In the genomic region with DNA sequence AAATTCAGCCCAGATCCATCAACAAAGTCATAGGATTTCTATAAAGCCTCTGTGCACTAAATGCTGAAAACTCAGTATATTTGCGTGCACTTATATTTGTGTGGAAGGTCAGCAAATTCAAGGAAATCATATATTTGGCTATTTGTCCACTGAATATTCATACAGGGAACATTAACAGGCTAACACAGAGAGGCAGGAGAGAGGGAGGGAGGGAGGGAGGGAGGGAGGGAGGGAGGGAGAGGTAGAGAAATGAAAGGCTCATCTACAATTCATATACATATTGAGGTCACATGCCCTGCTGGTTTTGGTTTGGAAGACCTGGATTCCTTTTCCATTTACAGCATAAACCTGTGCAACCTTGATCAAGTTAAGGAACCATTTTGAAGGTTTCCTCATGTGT, we compare ENCODE assay signal across 8 mouse cellular contexts.
DNase-seq lines count a peak whose midpoint lies in the region; ATAC-seq and TF ChIP-seq lines count a peak whose summit lies in the region.

No protein-coding gene starts in this region.

- H3K27ac ChIP-seq in heart, postnatal 0 days (ENCODE audit: low read depth): no peak overlapping the region
- H3K27ac ChIP-seq in embryonic facial prominence, embryonic 12.5 days: no peak overlapping the region
- peak overlapping the region; percentile 81; the same call in 1 of the 2 replicates for H3K27ac ChIP-seq in hindbrain, embryonic 13.5 days
- no peak overlapping the region; the same call in 1 of the 2 replicates for H3K27ac ChIP-seq in midbrain, embryonic 11.5 days (ENCODE audit: low read depth, low read length)
- no peak overlapping the region for H3K27ac ChIP-seq in gastrocnemius, adult 2 months

- WGBS in heart, postnatal 0 days: 81% methylated on average over 1 of the region's 1 CpGs
- WGBS in embryonic facial prominence, embryonic 12.5 days: 79% methylated on average over 1 of the region's 1 CpGs
- 88% methylated on average over 1 of the region's 1 CpGs for WGBS in hindbrain, embryonic 13.5 days
- WGBS in midbrain, embryonic 11.5 days: 82% methylated on average over 1 of the region's 1 CpGs

- H3K4me1 ChIP-seq in heart, postnatal 0 days (ENCODE audit: control insufficient read depth, insufficient read depth): no peaks in the 10 kb centered on the region
- no peaks in the 10 kb centered on the region for H3K4me1 ChIP-seq in embryonic facial prominence, embryonic 12.5 days
- H3K4me1 ChIP-seq in hindbrain, embryonic 13.5 days (replicated peaks): no peaks in the 10 kb centered on the region; the same call in 1 of the 2 replicates
- H3K4me1 ChIP-seq in midbrain, embryonic 11.5 days (ENCODE audit: control insufficient read depth, insufficient read depth, low read length): no peaks in the 10 kb centered on the region

- no peaks in the 10 kb centered on the region for H3K36me3 ChIP-seq in heart, postnatal 0 days (replicated peaks; ENCODE audit: control insufficient read depth, insufficient read depth, low read length)
- no peaks in the 10 kb centered on the region for H3K36me3 ChIP-seq in embryonic facial prominence, embryonic 12.5 days
- H3K36me3 ChIP-seq in hindbrain, embryonic 13.5 days: no peaks in the 10 kb centered on the region
- H3K36me3 ChIP-seq in midbrain, embryonic 11.5 days (ENCODE audit: control insufficient read depth, insufficient read depth, low read length): no peaks in the 10 kb centered on the region

- H3K9me3 ChIP-seq in heart, postnatal 0 days (replicated peaks; ENCODE audit: control insufficient read depth, low read length): no peaks in the 10 kb centered on the region
- no peaks in the 10 kb centered on the region for H3K9me3 ChIP-seq in embryonic facial prominence, embryonic 12.5 days
- no peaks in the 10 kb centered on the region for H3K9me3 ChIP-seq in hindbrain, embryonic 13.5 days
- no peaks in the 10 kb centered on the region for H3K9me3 ChIP-seq in midbrain, embryonic 11.5 days (ENCODE audit: control insufficient read depth, low read length)

- no peaks in the 10 kb centered on the region for H3K27me3 ChIP-seq in heart, postnatal 0 days (ENCODE audit: control insufficient read depth, insufficient read depth, low read length)
- H3K27me3 ChIP-seq in embryonic facial prominence, embryonic 12.5 days: no peaks in the 10 kb centered on the region
- H3K27me3 ChIP-seq in hindbrain, embryonic 13.5 days: no peaks in the 10 kb centered on the region
- H3K27me3 ChIP-seq in midbrain, embryonic 11.5 days (ENCODE audit: control insufficient read depth, insufficient read depth, low read length): no peaks in the 10 kb centered on the region

- no peak for TF ChIP-seq CTCF in heart, postnatal 0 days (IDR thresholded peaks at IDR 0.05; ENCODE audit: low read depth)
- no peak for TF ChIP-seq CTCF in gastrocnemius, adult 2 months (IDR thresholded peaks at IDR 0.05)

- peak overlapping the region; percentile 50 for H3K4me2 ChIP-seq in heart, postnatal 0 days (ENCODE audit: low read depth, low read length)
- H3K4me2 ChIP-seq in embryonic facial prominence, embryonic 12.5 days (replicated peaks): peak overlapping the region; percentile 58
- H3K4me2 ChIP-seq in hindbrain, embryonic 13.5 days: peak overlapping the region; percentile 65
- peak overlapping the region; percentile 54 for H3K4me2 ChIP-seq in midbrain, embryonic 11.5 days

- peak overlapping the region; percentile 21; the same call in 1 of the 2 replicates for H3K4me3 ChIP-seq in heart, postnatal 0 days (ENCODE audit: low read depth, low read length)
- peak overlapping the region; percentile 40 for H3K4me3 ChIP-seq in embryonic facial prominence, embryonic 12.5 days
- peak overlapping the region; percentile 45 for H3K4me3 ChIP-seq in hindbrain, embryonic 13.5 days
- H3K4me3 ChIP-seq in midbrain, embryonic 11.5 days (ENCODE audit: low read depth, low read length): peak overlapping the region; percentile 36; the same call in 1 of the 2 replicates
- no peak overlapping the region for H3K4me3 ChIP-seq in gastrocnemius, adult 2 months

- DNase-seq in heart, postnatal 0 days (ENCODE audit: low spot score): no peak
- DNase-seq in heart, postnatal 4 days: no peak
- no peak for DNase-seq in midbrain, embryonic 11.5 days (ENCODE audit: low spot score, missing footprints)
- no peak for DNase-seq in adrenal gland, postnatal 25 days
- DNase-seq in gastrocnemius, adult 2 months: no peak
- no peak for DNase-seq in kidney, adult 8-10 months

- intact Hi-C loops in gastrocnemius, adult 2 months (cut with DNase I): loop anchor here (10.0 kb wide), 1 partner anchor 1109 kb away; no protein-coding TSS in a partner anchor

- no peak for TF ChIP-seq EP300 in heart, postnatal 0 days (IDR thresholded peaks at IDR 0.05; ENCODE audit: low read depth)

- no peak for ATAC-seq in heart, postnatal 0 days (ENCODE audit: insufficient read depth, low read depth)
- no peak for ATAC-seq in embryonic facial prominence, embryonic 12.5 days (ENCODE audit: insufficient number of reproducible peaks, insufficient read depth, low FRiP score, low TSS enrichment)
- peak; percentile 16; the same call in 1 of the 2 replicates for ATAC-seq in hindbrain, embryonic 13.5 days (ENCODE audit: low FRiP score)
- ATAC-seq in midbrain, embryonic 11.5 days (ENCODE audit: low FRiP score): peak; percentile 60

- no peak overlapping the region for H3K9ac ChIP-seq in heart, postnatal 0 days (replicated peaks; ENCODE audit: low read depth, low read length)
- no peak overlapping the region for H3K9ac ChIP-seq in embryonic facial prominence, embryonic 12.5 days
- H3K9ac ChIP-seq in hindbrain, embryonic 13.5 days: peak overlapping the region; percentile 73
- peak overlapping the region; percentile 62 for H3K9ac ChIP-seq in midbrain, embryonic 11.5 days (ENCODE audit: low read length)

Comparison
In these comparisons a context has a peak if more than half of its experiments do, and no peak if none do; other contexts are left out.
1. ATAC-seq: peak in hindbrain, embryonic 13.5 days (single experiment) and midbrain, embryonic 11.5 days (single experiment); none in heart, postnatal 0 days (single experiment) and embryonic facial prominence, embryonic 12.5 days (single experiment).
2. H3K9ac ChIP-seq: peak in hindbrain, embryonic 13.5 days (single experiment) and midbrain, embryonic 11.5 days (single experiment); none in heart, postnatal 0 days (single experiment) and embryonic facial prominence, embryonic 12.5 days (single experiment).
3. Peak in every context shown above with its lines, with median percentiles within 50 percentile points of each other: H3K4me2 ChIP-seq.